Mouse (Mus musculus): ENCODE data around the gene Bcl9. TPM values are rescaled to one million over a fixed set of nuclear protein-coding genes. Genes with fewer than 3 reads are reported as not detected.

The Bcl9 gene
- total RNA-seq (2012; rRNA removed) (2.1 and 4.6 TPM in 2 replicates), polyA plus RNA-seq (2012; ENCODE audit: insufficient read depth in 1 of 2, insufficient read length in 2 of 2, low read depth in 1 of 2, low replicate concordance in 2 of 2, missing spikeins in 1 of 2) (10 to 100 TPM in 1 of 2 experiments, not detected in 1; 20.8 TPM)

DNA sequence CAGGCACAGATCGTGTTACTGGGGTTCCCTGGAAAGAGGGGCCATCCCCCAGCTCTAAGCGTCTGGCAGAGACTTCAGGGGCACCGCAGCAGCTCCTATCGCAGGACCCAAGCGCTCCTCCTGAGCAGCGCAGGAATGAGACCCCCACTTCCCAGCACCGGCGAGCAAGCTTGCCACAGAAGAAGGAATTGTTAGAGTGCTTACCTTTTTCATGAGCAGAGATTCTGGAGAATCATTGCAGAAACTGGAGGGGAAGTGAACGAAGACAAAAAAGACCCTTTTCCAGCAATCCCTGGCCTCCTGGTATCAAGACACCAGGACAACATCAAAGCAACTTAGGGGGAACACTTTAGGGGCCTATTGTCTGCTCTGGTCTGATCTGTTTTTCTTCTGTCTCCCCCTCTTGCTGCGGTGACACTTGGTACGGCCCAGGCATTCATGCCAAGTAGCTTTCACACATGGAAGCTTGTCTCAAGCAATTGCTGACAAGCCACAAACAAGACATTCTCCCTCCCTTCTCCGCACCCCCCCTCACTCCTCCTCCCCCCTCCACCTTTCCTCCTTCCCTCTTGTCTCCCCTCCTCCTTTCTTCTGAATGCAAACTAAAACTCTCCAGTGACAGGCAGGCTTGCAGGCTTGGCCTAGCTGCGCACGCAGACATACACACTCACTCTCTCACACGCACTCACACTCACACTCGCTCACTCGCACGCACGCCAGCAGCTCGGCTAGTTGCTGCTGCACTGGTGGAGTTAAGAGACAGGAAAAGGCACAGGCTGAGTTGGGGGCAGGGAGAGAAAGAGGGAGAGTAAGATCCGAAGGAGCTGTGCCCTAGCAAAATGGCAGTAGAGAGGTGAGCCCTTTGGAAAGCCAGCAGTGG, at the start of gene Bcl9:
Bcl9 (minus strand) TSS at position 365 of the 880 bp plus-strand sequence.
- Histone ChIP-seq H3K4me1 (ENCODE audit: control insufficient read depth in 1 of 2, insufficient read depth in 2 of 2, low read length in 2 of 2) (no peaks in the 10 kb centered on the region), H3K9ac (ENCODE audit: control insufficient read depth, low read depth, low read length, poor library complexity, severe bottlenecking) (no peak within 1 kb of the TSS), H3K27me3 (ENCODE audit: control insufficient read depth in 1 of 2, insufficient read depth in 2 of 2, low read length in 2 of 2) (peaks cover 4 to 10% of the 10 kb centered on the region in 2 experiments; a peak in 3 of 4 replicates), H3K79me2 (ENCODE audit: control insufficient read depth, insufficient read depth, low read length, poor library complexity) (no peaks in the 10 kb centered on the region), H3K27ac (ENCODE audit: control insufficient read depth, low read depth, low read length) (no peak within 1 kb of the TSS), H3K36me3 (ENCODE audit: control insufficient read depth in 1 of 2, insufficient read depth in 2 of 2, low read length in 2 of 2) (no peaks in the 10 kb centered on the region), H3K9me3 (replicated peaks; ENCODE audit: insufficient read depth, low read length) (no peaks in the 10 kb centered on the region), H3K4me3 (ENCODE audit: control insufficient read depth in 1 of 2, insufficient read depth in 1 of 2, low read depth in 2 of 2, low read length in 2 of 2) (no peak within 1 kb of the TSS)
- no peak for DNase-seq (ENCODE audit: low read depth, low spot score)
- TF ChIP-seq CHD1 (IDR thresholded peaks at IDR 0.05; ENCODE audit: low read depth, low read length), result no peak
- TF ChIP-seq ZNF384 (IDR thresholded peaks at IDR 0.05; ENCODE audit: low read depth, low read length), result no peak
- TF ChIP-seq MYC (IDR thresholded peaks at IDR 0.05; ENCODE audit: low read depth, low read length), result no peak
- TF ChIP-seq GABPA (IDR thresholded peaks at IDR 0.05; ENCODE audit: low read depth, low read length), result no peak
- TF ChIP-seq POLR2AphosphoS2 (IDR thresholded peaks at IDR 0.05; ENCODE audit: low read length), result no peak

DNA sequence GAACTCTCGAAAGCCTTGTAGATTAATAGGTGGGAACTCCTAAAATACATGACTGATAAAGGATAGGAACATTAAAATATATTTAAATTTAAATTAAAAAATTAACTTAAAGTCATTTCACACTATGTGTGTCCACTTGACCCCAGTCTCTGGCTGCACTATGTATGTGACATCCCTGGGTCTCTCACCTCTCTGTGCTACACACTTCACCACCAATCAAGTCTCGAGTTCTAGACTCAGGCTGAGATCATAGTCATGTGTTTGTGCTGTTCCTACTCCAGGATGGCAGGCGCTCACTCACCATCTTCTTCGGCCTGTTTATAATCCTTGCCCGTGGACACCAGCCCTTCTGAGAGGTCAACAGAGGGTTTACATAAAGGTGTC, 41.5 kb upstream of the Bcl9 start:
- no peak for DNase-seq (ENCODE audit: low read depth, low spot score)
- Histone ChIP-seq H3K27me3 (ENCODE audit: control insufficient read depth in 1 of 2, insufficient read depth in 2 of 2, low read length in 2 of 2) (peaks cover 5 to 6% of the 10 kb centered on the region in 2 experiments; a peak in 3 of 4 replicates), H3K79me2 (ENCODE audit: control insufficient read depth, insufficient read depth, low read length, poor library complexity) (no peaks in the 10 kb centered on the region), H3K4me1 (ENCODE audit: control insufficient read depth in 1 of 2, insufficient read depth in 2 of 2, low read length in 2 of 2) (no peaks in the 10 kb centered on the region; a peak in 1 of 4 replicates), H3K36me3 (ENCODE audit: control insufficient read depth in 1 of 2, insufficient read depth in 2 of 2, low read length in 2 of 2) (no peaks in the 10 kb centered on the region; a peak in 1 of 4 replicates), H3K9me3 (replicated peaks; ENCODE audit: insufficient read depth, low read length) (no peaks in the 10 kb centered on the region), H3K9ac (ENCODE audit: control insufficient read depth, low read depth, low read length, poor library complexity, severe bottlenecking) (no peak overlapping the region), H3K4me3 (ENCODE audit: control insufficient read depth in 1 of 2, insufficient read depth in 1 of 2, low read depth in 2 of 2, low read length in 2 of 2) (no peak overlapping the region), H3K27ac (ENCODE audit: control insufficient read depth, low read depth, low read length) (no peak overlapping the region)
- TF ChIP-seq GABPA (IDR thresholded peaks at IDR 0.05; ENCODE audit: low read depth, low read length) (no peak), ZMIZ1 (IDR thresholded peaks at IDR 0.05; ENCODE audit: low read depth, low read length) (no peak), SMC3 (IDR thresholded peaks at IDR 0.05; ENCODE audit: low read depth, low read length) (no peak)

DNA sequence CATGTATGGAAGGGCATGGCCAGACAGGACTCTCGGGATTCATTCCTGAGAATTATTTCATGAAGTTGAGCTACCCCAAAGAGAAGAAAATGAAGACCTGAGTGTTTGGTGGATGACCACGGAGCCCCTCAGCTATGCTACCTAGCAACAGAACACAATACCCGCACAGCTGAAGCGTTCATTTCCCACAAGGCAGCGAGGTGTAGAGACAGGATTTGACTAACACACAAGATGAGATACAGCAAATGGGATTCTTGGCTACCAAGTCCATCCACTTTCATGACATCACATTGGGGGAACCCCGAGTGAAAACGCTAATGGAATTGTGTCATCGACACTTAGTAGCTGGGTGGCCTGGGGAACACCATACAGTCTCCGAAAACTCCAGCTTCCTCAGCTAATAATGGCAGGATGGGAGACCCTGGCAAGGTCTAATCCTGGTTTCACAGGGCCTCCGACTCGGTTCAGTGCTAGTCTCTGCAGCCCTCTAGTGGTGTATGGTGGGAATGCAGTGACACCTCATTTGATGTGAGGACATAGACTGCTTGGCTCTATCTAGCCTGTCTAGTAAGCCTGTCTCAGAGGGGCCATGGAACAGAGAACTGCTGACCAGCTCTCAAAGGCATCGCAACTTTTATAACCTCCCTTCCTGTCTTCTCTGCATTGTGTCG, 40.9 kb upstream of the Bcl9 start:
- Histone ChIP-seq H3K27ac (ENCODE audit: control insufficient read depth, low read depth, low read length) (no peak overlapping the region), H3K9ac (ENCODE audit: control insufficient read depth, low read depth, low read length, poor library complexity, severe bottlenecking) (no peak overlapping the region), H3K79me2 (ENCODE audit: control insufficient read depth, insufficient read depth, low read length, poor library complexity) (no peaks in the 10 kb centered on the region), H3K9me3 (replicated peaks; ENCODE audit: insufficient read depth, low read length) (no peaks in the 10 kb centered on the region), H3K27me3 (ENCODE audit: control insufficient read depth in 1 of 2, insufficient read depth in 2 of 2, low read length in 2 of 2) (peaks cover 4 to 5% of the 10 kb centered on the region in 2 experiments; a peak in 3 of 4 replicates), H3K4me3 (ENCODE audit: control insufficient read depth in 1 of 2, insufficient read depth in 1 of 2, low read depth in 2 of 2, low read length in 2 of 2) (no peak overlapping the region), H3K4me1 (ENCODE audit: control insufficient read depth in 1 of 2, insufficient read depth in 2 of 2, low read length in 2 of 2) (no peaks in the 10 kb centered on the region; a peak in 1 of 4 replicates), H3K36me3 (ENCODE audit: control insufficient read depth in 1 of 2, insufficient read depth in 2 of 2, low read length in 2 of 2) (no peaks in the 10 kb centered on the region; a peak in 1 of 4 replicates)
- TF ChIP-seq MAZ (IDR thresholded peaks at IDR 0.05; ENCODE audit: low read depth, low read length) (peak; percentile 59; the same call in 1 of the 2 replicates), SIN3A (IDR thresholded peaks at IDR 0.05; ENCODE audit: low read length) (0 out of 2 replicates have a peak, but pooled peaks have one; percentile 49), BHLHE40 (IDR thresholded peaks at IDR 0.05; ENCODE audit: borderline replicate concordance, low read depth, low read length) (peak; percentile 60; the same call in 1 of the 2 replicates), CTCF (IDR thresholded peaks at IDR 0.05 in 2 of 3, conservative IDR thresholded peaks at IDR 0.05 in 1 of 3; ENCODE audit: control insufficient read depth in 1 of 3, insufficient read depth in 1 of 3, low read depth in 2 of 3, low read length in 3 of 3, poor library complexity in 1 of 3, severe bottlenecking in 1 of 3) (peak in 2 of 3 experiments; percentile 99 to 100; a peak in 5 of 6 replicates), ZC3H11A (IDR thresholded peaks at IDR 0.05; ENCODE audit: low read depth, low read length) (peak; percentile 98), USF1 (IDR thresholded peaks at IDR 0.05; ENCODE audit: low read depth, low read length) (0 out of 2 replicates have a peak, but pooled peaks have one; percentile 21), JUND (IDR thresholded peaks at IDR 0.05; ENCODE audit: low read depth, low read length) (0 out of 2 replicates have a peak, but pooled peaks have one; percentile 9), SMC3 (IDR thresholded peaks at IDR 0.05; ENCODE audit: low read depth, low read length) (peak; percentile 99), ETS1 (IDR thresholded peaks at IDR 0.05; ENCODE audit: low read depth, low read length) (no peak), KAT2A (conservative IDR thresholded peaks at IDR 0.05; ENCODE audit: low read depth, low read length) (no peak), ELF1 (IDR thresholded peaks at IDR 0.05; ENCODE audit: low read depth, low read length) (0 out of 2 replicates have a peak, but pooled peaks have one; percentile 21), MYC (IDR thresholded peaks at IDR 0.05; ENCODE audit: low read depth, low read length) (0 out of 2 replicates have a peak, but pooled peaks have one; percentile 35), ZNF384 (IDR thresholded peaks at IDR 0.05; ENCODE audit: low read depth, low read length) (0 out of 2 replicates have a peak, but pooled peaks have one; percentile 14), TAL1 (IDR thresholded peaks at IDR 0.05; ENCODE audit: low read length) (no peak), E2F4 (IDR thresholded peaks at IDR 0.05; ENCODE audit: borderline replicate concordance, low read depth, low read length) (no peak)
- DNase-seq (ENCODE audit: low read depth, low spot score), result peak; percentile 90
